In genomic region chr2:112433359-112433758, GRCm38 (mm10) we compare ENCODE assay signal across 13 mouse cellular contexts. TPM values are rescaled to one million over a fixed set of nuclear protein-coding genes. Genes with fewer than 3 reads are reported as not detected.
A peak's percentile ranks its signal among the peaks of the same experiment; 100 is the strongest.
DNase-seq lines count a peak whose midpoint lies in the region; ATAC-seq and TF ChIP-seq lines count a peak whose summit lies in the region.
"Had no signal": no experiment of that assay in that cellular context is flagged by ENCODE, and none has a peak within 500 bp of the region (broad histone marks: within the 10 kb centered on the region; RNA-seq: fewer than 3 reads in every experiment).

No protein-coding gene starts in this region.

- H3K4me1 ChIP-seq in kidney, postnatal 0 days (replicated peaks; ENCODE audit: insufficient read depth, low read length) = no peaks in the 10 kb centered on the region
- no peaks in the 10 kb centered on the region for H3K4me1 ChIP-seq in kidney, embryonic 15.5 days
- H3K4me1 ChIP-seq: heart, embryonic 12.5 days had no signal

- no peaks in the 10 kb centered on the region for H3K36me3 ChIP-seq in kidney, postnatal 0 days (ENCODE audit: insufficient read depth, low read length)
- no peaks in the 10 kb centered on the region for H3K36me3 ChIP-seq in kidney, embryonic 15.5 days
- H3K36me3 ChIP-seq: heart, embryonic 12.5 days had no signal

- ATAC-seq in kidney, postnatal 0 days (replicated peaks; ENCODE audit: low FRiP score, low read depth) = 0 out of 2 replicates have a peak, but pooled peaks have one; percentile 59
- ATAC-seq in kidney, embryonic 15.5 days (replicated peaks; ENCODE audit: low FRiP score) = no peak
- peak; percentile 79 for ATAC-seq in megakaryocyte progenitor cell, adult 5-6 weeks (replicated peaks; ENCODE audit: poor library complexity)
- no peak for ATAC-seq in activated CD4-positive, CD25-positive, alpha-beta regulatory T cell, adult 4 months
- ATAC-seq: forebrain, embryonic 16.5 days had no signal

- no peak overlapping the region for H3K4me2 ChIP-seq in kidney, postnatal 0 days (ENCODE audit: low read length)
- H3K4me2 ChIP-seq in kidney, embryonic 15.5 days = no peak overlapping the region
- H3K4me2 ChIP-seq: heart, embryonic 12.5 days had no signal

- no peak overlapping the region for H3K4me3 ChIP-seq in kidney, postnatal 0 days (replicated peaks; ENCODE audit: low read depth, low read length)
- no peak overlapping the region for H3K4me3 ChIP-seq in kidney, embryonic 15.5 days (replicated peaks)
- H3K4me3 ChIP-seq: heart, embryonic 12.5 days had no signal

- no peak overlapping the region for H3K9ac ChIP-seq in kidney, postnatal 0 days (ENCODE audit: low read depth, low read length)
- H3K9ac ChIP-seq in kidney, embryonic 15.5 days = no peak overlapping the region
- H3K9ac ChIP-seq: heart, embryonic 12.5 days had no signal

- 45% methylated on average over 2 of the region's 2 CpGs for WGBS in kidney, postnatal 0 days
- WGBS in kidney, embryonic 15.5 days = 58% methylated on average over 2 of the region's 2 CpGs

- DNase-seq in kidney, postnatal 0 days (ENCODE audit: low spot score) = no peak
- DNase-seq in MN1 (ENCODE audit: low spot score) = peak; percentile 35
- DNase-seq in kidney, postnatal 10 days = peak; percentile 7
- no peak for DNase-seq in heart, postnatal 25 days (ENCODE audit: low spot score)
- no peak for DNase-seq in spleen, postnatal 14 days (ENCODE audit: low spot score in 2 of 2)

- intact Hi-C loops in heart, postnatal 25 days (cut with DNase I) = no loop called here

- no peaks in the 10 kb centered on the region for H3K27me3 ChIP-seq in kidney, postnatal 0 days (ENCODE audit: insufficient read depth, low read length)
- no peaks in the 10 kb centered on the region for H3K27me3 ChIP-seq in kidney, embryonic 15.5 days
- H3K27me3 ChIP-seq: heart, embryonic 12.5 days had no signal

- H3K9me3 ChIP-seq in kidney, postnatal 0 days (replicated peaks; ENCODE audit: low read length) = no peaks in the 10 kb centered on the region
- H3K9me3 ChIP-seq in kidney, embryonic 15.5 days (replicated peaks) = no peaks in the 10 kb centered on the region
- H3K9me3 ChIP-seq: heart, embryonic 12.5 days; megakaryocyte, embryonic 14.5 days had no signal

- TF ChIP-seq CTCF in kidney, postnatal 0 days (IDR thresholded peaks at IDR 0.05; ENCODE audit: low read depth) = no peak

- H3K27ac ChIP-seq in kidney, postnatal 0 days = no peak overlapping the region
- no peak overlapping the region for H3K27ac ChIP-seq in kidney, embryonic 15.5 days

RNA-seq across cellular contexts. Expression of gene Emc7, which starts 21.4 kb away (rescaled TPM):
- 31.8 and 32.8 TPM in 2 replicates for polyA plus RNA-seq in kidney, postnatal 0 days (2015; fragmentation: Nextera tagmentation; extraction: Ambion mirVana)
- polyA plus RNA-seq in kidney, embryonic 15.5 days (2015; fragmentation: Nextera tagmentation; extraction: Ambion mirVana) = 19.3 and 20.0 TPM in 2 replicates
- 14.6 and 16.7 TPM in 2 replicates for total RNA-seq in megakaryocyte progenitor cell, adult 5-6 weeks (2015)
- 9.0 and 10.5 TPM in 2 replicates for total RNA-seq in megakaryocyte progenitor cell, adult 5-6 weeks (2017)
- polyA plus RNA-seq in activated CD4-positive, CD25-positive, alpha-beta regulatory T cell, adult 4 months (2017; shearing (Covaris generic)) = 10 to 100 TPM; 11.5 to 14.5 TPM
- 10 to 100 TPM; 15.3 to 15.8 TPM for total RNA-seq in heart, postnatal 25 days (2021)

RNA-seq across cellular contexts. Expression of gene Chrm5, which starts 47.2 kb away (rescaled TPM):
- not detected in 2 replicates for polyA plus RNA-seq in kidney, postnatal 0 days (2015; fragmentation: Nextera tagmentation; extraction: Ambion mirVana)
- polyA plus RNA-seq in kidney, embryonic 15.5 days (2015; fragmentation: Nextera tagmentation; extraction: Ambion mirVana) = 0.17 and 0.22 TPM in 2 replicates
- not detected in 2 replicates for total RNA-seq in megakaryocyte progenitor cell, adult 5-6 weeks (2015)
- not detected in 2 replicates for total RNA-seq in megakaryocyte progenitor cell, adult 5-6 weeks (2017)
- polyA plus RNA-seq in activated CD4-positive, CD25-positive, alpha-beta regulatory T cell, adult 4 months (2017; shearing (Covaris generic)) = not detected
- total RNA-seq in heart, postnatal 25 days (2021) = not detected
- polyA plus RNA-seq: heart, embryonic 12.5 days; intestine, embryonic 14.5 days; neural tube, embryonic 11.5 days had no signal

RNA-seq across cellular contexts. Expression of gene Katnbl1, which starts 54.3 kb away (rescaled TPM):
- 33.8 and 35.2 TPM in 2 replicates for polyA plus RNA-seq in kidney, postnatal 0 days (2015; fragmentation: Nextera tagmentation; extraction: Ambion mirVana)
- 38.4 and 42.3 TPM in 2 replicates for polyA plus RNA-seq in kidney, embryonic 15.5 days (2015; fragmentation: Nextera tagmentation; extraction: Ambion mirVana)
- total RNA-seq in megakaryocyte progenitor cell, adult 5-6 weeks (2015) = 20.3 and 24.7 TPM in 2 replicates
- total RNA-seq in megakaryocyte progenitor cell, adult 5-6 weeks (2017) = 15.7 and 20.2 TPM in 2 replicates
- polyA plus RNA-seq in activated CD4-positive, CD25-positive, alpha-beta regulatory T cell, adult 4 months (2017; shearing (Covaris generic)) = 10 to 100 TPM; 21.4 to 21.7 TPM
- 1 to 10 TPM; 4.6 to 4.7 TPM for total RNA-seq in heart, postnatal 25 days (2021)

RNA-seq across cellular contexts. Expression of gene Aven, which starts 59.4 kb away (rescaled TPM):
- polyA plus RNA-seq in kidney, postnatal 0 days (2015; fragmentation: Nextera tagmentation; extraction: Ambion mirVana) = 5.4 and 6.2 TPM in 2 replicates
- polyA plus RNA-seq in kidney, embryonic 15.5 days (2015; fragmentation: Nextera tagmentation; extraction: Ambion mirVana) = 7.2 and 9.3 TPM in 2 replicates
- 18.7 and 19.6 TPM in 2 replicates for total RNA-seq in megakaryocyte progenitor cell, adult 5-6 weeks (2015)
- 30.9 and 41.0 TPM in 2 replicates for total RNA-seq in megakaryocyte progenitor cell, adult 5-6 weeks (2017)
- polyA plus RNA-seq in activated CD4-positive, CD25-positive, alpha-beta regulatory T cell, adult 4 months (2017; shearing (Covaris generic)) = 10 to 100 TPM; 12.1 to 13.0 TPM
- total RNA-seq in heart, postnatal 25 days (2021) = 10 to 100 TPM; 16.3 to 18.3 TPM

Comparison
In these comparisons a context has a peak if more than half of its experiments do, and no peak if none do; other contexts are left out.
1. ATAC-seq: peak in kidney, postnatal 0 days (single experiment) and megakaryocyte progenitor cell, adult 5-6 weeks (single experiment); none in kidney, embryonic 15.5 days (single experiment) and activated CD4-positive, CD25-positive, alpha-beta regulatory T cell, adult 4 months (single experiment).
2. DNase-seq: peak in MN1 (single experiment) and kidney, postnatal 10 days (single experiment); none in kidney, postnatal 0 days (single experiment), heart, postnatal 25 days (single experiment) and spleen, postnatal 14 days (0 of 2).